Mouse (Mus musculus): ENCODE data around the gene Olfr1299.

DNA sequence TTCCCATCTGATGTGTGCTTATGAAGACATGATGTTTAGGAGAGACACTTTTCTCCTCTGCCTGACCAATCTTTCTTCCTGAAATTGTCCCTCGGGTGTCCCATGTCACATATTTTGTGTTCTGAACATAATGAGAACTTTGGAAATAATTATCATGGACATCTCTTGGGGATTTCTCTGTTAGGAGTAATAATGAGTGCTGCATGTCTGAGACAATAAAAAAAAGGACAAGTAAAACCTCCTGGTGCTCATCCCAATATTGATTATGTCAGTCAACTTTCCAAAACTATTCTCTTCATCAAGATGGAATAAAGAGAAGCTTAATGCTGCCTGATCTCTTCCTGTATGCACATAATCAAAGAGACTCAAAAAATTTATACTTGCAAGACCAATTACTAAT, 34.8 kb upstream of the Olfr1299 start, which contains the start of gene Olfr1297:
- TF ChIP-seq CTCF (IDR thresholded peaks at IDR 0.05) (no peak), EP300 (IDR thresholded peaks at IDR 0.05) (no peak)
